Mouse (Mus musculus): ENCODE data around the gene Eif2ak2. TPM values are rescaled to one million over a fixed set of nuclear protein-coding genes. Genes with fewer than 3 reads are reported as not detected.

The Eif2ak2 gene
- 10.0 and 12.0 TPM in 2 replicates for polyA plus RNA-seq (2012; ENCODE audit: insufficient read depth, insufficient read length, missing spikeins)

DNA sequence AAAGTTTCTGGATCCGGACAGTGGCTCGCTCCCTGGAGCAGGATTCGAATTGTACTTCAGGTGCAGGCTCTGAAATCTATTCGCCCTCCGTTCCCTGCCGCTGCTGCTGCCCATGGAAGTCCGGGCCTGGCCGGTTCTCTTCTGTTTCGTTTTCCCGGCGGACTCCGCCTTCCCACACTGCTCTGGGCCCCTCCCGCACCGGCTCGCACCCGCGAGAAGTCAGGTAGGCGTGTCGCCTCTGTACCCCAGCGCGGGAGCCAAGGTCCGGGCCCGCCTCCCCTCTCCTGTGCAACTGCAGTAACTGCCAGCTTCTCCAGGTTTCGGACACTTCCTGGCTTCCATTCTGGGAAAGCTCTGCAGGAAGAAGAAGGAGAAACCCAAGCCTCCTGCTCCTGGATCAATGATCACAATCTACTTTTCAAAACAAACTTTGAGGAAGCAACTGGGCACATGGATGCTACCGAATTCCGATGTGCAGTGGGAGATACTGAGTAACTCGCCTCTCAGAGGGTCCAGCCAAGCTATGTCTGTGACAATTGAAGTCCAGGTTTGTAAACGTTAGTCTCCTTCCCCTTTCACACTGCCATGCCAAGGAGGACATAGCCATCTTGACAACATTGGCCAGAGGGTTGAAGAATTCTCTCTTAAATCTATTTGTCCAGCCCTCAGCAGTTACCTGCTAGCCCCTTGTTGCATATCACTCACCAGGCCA, at the start of gene Eif2ak2:
TSS of gene Eif2ak2 (minus strand) at position 173 of the 712 bp plus-strand sequence.
- Histone ChIP-seq H3K27ac (replicated peaks; ENCODE audit: low read depth, low read length) (peak within 1 kb of the TSS; percentile 75), H3K4me3 (ENCODE audit: insufficient read depth, low read depth, low read length) (peak within 1 kb of the TSS; percentile 92), H3K4me1 (ENCODE audit: control insufficient read depth, insufficient read depth, insufficient read length, low read length) (no peaks in the 10 kb centered on the region; the same call in 1 of the 2 replicates)

DNA sequence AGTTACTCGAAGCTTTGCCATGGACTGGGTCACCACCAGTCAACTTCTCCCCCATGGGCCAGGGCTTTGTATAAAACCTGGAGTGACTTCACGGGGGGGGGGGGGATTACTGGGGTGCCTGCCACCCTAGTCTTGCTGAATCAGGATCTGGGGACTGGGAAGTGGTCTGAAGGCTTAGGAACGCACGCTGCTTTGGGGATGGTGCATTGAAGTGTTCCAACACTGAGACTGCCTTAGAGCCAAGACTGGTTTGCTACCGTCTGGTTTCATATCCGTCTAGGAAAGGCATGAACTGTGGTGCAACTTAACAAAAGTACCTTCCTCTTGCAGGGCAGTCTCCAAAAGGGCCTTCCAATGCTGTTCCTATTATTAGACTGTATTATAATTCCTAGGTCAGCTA, 35.3 kb upstream of the Eif2ak2 start:
- no peak overlapping the region for H3K27ac ChIP-seq (replicated peaks; ENCODE audit: low read depth, low read length)

DNA sequence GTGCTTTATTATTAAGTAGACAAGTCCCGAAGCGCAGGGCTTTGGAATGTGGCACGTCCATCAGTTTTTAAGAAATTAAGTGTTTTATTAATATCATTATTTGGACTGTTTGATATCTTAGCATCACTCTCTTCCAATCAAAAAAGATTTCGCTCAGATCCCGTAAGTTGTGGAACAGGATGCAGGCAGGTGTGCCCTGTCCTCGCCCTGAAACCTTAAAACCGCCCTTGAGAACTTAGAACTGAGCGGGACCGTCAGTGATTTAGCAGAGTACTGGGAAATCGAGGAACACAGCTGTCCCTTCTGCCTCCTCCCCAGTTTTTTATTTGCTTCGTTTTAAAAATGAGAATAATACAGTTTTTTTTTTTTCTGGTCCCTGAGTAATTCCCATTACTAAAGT, 34.5 kb upstream of the Eif2ak2 start:
- Histone ChIP-seq H3K4me1 (ENCODE audit: control insufficient read depth, insufficient read depth, insufficient read length, low read length) (peaks cover 3% of the 10 kb centered on the region; the same call in 1 of the 2 replicates), H3K27ac (replicated peaks; ENCODE audit: low read depth, low read length) (no peak overlapping the region), H3K4me3 (ENCODE audit: insufficient read depth, low read depth, low read length) (peak overlapping the region; percentile 73)

More for the DNA sequence above, 35.3 kb upstream of the Eif2ak2 start:
- no peak overlapping the region for H3K4me3 ChIP-seq (ENCODE audit: insufficient read depth, low read depth, low read length)
- H3K4me1 ChIP-seq (ENCODE audit: control insufficient read depth, insufficient read depth, insufficient read length, low read length): peaks cover 3% of the 10 kb centered on the region; the same call in 1 of the 2 replicates

- Histone ChIP-seq H3K4me3 (ENCODE audit: insufficient read depth, low read depth, low read length) (peak within 1 kb of the TSS; percentile 73), H3K27ac (replicated peaks; ENCODE audit: low read depth, low read length) (peak within 1 kb of the TSS; percentile 59), H3K4me1 (ENCODE audit: control insufficient read depth, insufficient read depth, insufficient read length, low read length) (peaks cover 3% of the 10 kb centered on the region; the same call in 1 of the 2 replicates)
Observed at GRCm38 (mm10) chr17:78916369-78916813, 34.0 kb upstream of the Eif2ak2 start, which contains the start of gene Cebpzos. Gene Cebpzos (plus strand): TSS chr17:78916500.

DNA sequence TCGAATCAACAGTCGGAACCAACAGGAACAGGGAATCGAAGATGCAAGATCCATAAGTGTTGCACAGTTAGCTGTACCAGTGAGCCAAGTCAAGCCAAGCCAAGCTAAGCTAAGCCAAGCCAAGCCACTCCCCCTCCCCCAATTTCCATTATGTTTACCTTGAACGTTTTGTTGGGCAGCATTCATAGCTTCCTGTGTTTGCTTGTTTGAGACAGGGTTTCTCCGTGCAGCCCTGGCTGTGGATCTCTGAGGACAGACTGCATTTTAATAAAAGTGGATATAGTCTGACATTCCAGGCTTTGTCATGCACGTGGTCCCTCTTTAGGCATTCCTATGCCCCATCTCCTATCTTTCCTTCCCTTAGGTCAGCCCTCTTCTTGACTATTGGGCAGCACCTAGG, 33.4 kb upstream of the Eif2ak2 start:
- H3K4me1 ChIP-seq (ENCODE audit: control insufficient read depth, insufficient read depth, insufficient read length, low read length): peaks cover 3% of the 10 kb centered on the region; the same call in 1 of the 2 replicates
- H3K4me3 ChIP-seq (ENCODE audit: insufficient read depth, low read depth, low read length): peak overlapping the region; percentile 73
- H3K27ac ChIP-seq (replicated peaks; ENCODE audit: low read depth, low read length): peak overlapping the region; percentile 59; the same call in 1 of the 2 replicates

GRCm38 (mm10) chr17:78913921-78914320, 31.5 kb upstream of the Eif2ak2 start:
- no peak overlapping the region for H3K27ac ChIP-seq (replicated peaks; ENCODE audit: low read depth, low read length)
- H3K4me1 ChIP-seq (ENCODE audit: control insufficient read depth, insufficient read depth, insufficient read length, low read length): peaks cover 3% of the 10 kb centered on the region; the same call in 1 of the 2 replicates
- no peak overlapping the region for H3K4me3 ChIP-seq (ENCODE audit: insufficient read depth, low read depth, low read length)

DNA sequence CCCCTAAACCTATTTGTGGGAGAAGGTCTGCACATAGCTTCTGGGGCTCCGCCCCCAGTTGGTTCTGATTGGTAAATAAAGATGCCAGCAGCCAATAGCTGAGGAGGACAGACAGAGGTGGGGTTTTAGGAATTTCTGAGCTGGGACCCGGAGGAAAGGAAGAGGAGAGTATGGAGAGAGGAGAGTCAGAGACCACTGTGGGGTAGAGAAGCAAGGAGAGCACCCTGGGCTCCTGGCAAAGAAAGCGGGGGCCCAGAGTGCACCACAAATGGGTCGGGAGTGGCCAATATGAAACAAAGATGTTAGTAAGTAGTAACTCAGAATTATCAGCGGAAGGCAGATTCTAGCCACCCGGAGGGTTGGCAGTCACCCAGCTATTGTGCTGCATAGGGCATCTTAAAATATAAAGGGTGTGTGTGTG, 30.5 kb upstream of the Eif2ak2 start:
- Histone ChIP-seq H3K27ac (replicated peaks; ENCODE audit: low read depth, low read length) (no peak overlapping the region), H3K4me3 (ENCODE audit: insufficient read depth, low read depth, low read length) (peak overlapping the region; percentile 17; the same call in 1 of the 2 replicates), H3K4me1 (ENCODE audit: control insufficient read depth, insufficient read depth, insufficient read length, low read length) (peaks cover 3% of the 10 kb centered on the region; the same call in 1 of the 2 replicates)

DNA sequence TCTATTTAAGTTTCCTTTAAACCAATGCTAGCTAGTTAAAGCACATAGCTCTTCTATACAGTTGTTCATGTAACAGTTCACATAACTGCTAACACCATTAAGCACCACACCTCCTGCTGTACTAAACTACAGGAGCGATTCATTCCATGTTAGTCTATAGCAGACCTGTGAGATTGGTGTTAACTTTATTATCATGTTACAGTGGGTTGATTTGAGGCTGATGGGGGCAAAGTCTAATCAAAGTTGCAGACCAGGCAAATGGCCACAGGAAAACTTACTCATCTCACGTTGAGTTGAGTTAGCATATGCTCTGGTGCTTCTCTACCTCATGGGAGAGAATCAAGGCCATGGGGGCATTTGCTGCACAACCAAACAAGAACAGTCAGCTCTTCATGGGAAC, 27.0 kb upstream of the Eif2ak2 start:
- no peak overlapping the region for H3K4me3 ChIP-seq (ENCODE audit: insufficient read depth, low read depth, low read length)
- H3K27ac ChIP-seq (replicated peaks; ENCODE audit: low read depth, low read length): no peak overlapping the region
- no peaks in the 10 kb centered on the region for H3K4me1 ChIP-seq (ENCODE audit: control insufficient read depth, insufficient read depth, insufficient read length, low read length)

DNA sequence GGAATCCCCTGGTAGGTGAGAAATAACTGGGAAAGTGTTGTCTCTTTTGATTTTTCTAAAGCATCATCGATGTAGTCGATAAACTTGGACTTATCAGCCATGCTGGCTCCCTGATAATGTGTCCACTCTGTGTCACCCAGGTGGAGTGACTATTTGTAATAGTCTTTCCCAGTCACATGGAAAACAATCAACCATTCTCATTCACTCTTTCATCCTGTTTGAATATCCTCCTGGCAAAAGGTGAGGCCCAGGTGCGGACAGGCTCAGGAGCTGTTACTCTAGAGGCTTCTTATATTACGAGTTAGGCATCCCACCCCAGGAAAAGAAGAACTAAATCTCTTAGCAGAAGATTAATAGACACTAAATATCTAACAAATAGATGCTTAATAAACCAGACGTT, 24.5 kb upstream of the Eif2ak2 start, which contains the start of gene Sult6b1:
TSS of gene Sult6b1 (minus strand) at position 101 of the 400 bp plus-strand sequence.
- Histone ChIP-seq H3K27ac (replicated peaks; ENCODE audit: low read depth, low read length) (no peak within 1 kb of the TSS), H3K4me1 (ENCODE audit: control insufficient read depth, insufficient read depth, insufficient read length, low read length) (no peaks in the 10 kb centered on the region), H3K4me3 (ENCODE audit: insufficient read depth, low read depth, low read length) (no peak within 1 kb of the TSS)

GRCm38 (mm10) chr17:78903158-78903557, 20.8 kb upstream of the Eif2ak2 start:
- no peak overlapping the region for H3K4me3 ChIP-seq (ENCODE audit: insufficient read depth, low read depth, low read length)
- no peaks in the 10 kb centered on the region for H3K4me1 ChIP-seq (ENCODE audit: control insufficient read depth, insufficient read depth, insufficient read length, low read length)
- H3K27ac ChIP-seq (replicated peaks; ENCODE audit: low read depth, low read length): no peak overlapping the region

GRCm38 (mm10) chr17:78895394-78895793, 13.0 kb upstream of the Eif2ak2 start:
- Histone ChIP-seq H3K4me1 (ENCODE audit: control insufficient read depth, insufficient read depth, insufficient read length, low read length) (no peaks in the 10 kb centered on the region), H3K4me3 (ENCODE audit: insufficient read depth, low read depth, low read length) (peak overlapping the region; percentile 42)

GRCm38 (mm10) chr17:78894991-78895390, 12.6 kb upstream of the Eif2ak2 start:
- Histone ChIP-seq H3K4me3 (ENCODE audit: insufficient read depth, low read depth, low read length) (no peak overlapping the region), H3K4me1 (ENCODE audit: control insufficient read depth, insufficient read depth, insufficient read length, low read length) (no peaks in the 10 kb centered on the region), H3K27ac (replicated peaks; ENCODE audit: low read depth, low read length) (no peak overlapping the region)

More at GRCm38 (mm10) chr17:78895394-78895793, 13.0 kb upstream of the Eif2ak2 start:
- no peak overlapping the region for H3K27ac ChIP-seq (replicated peaks; ENCODE audit: low read depth, low read length)

- no peak overlapping the region for H3K27ac ChIP-seq (replicated peaks; ENCODE audit: low read depth, low read length)
- no peak overlapping the region for H3K4me3 ChIP-seq (ENCODE audit: insufficient read depth, low read depth, low read length)
- H3K4me1 ChIP-seq (ENCODE audit: control insufficient read depth, insufficient read depth, insufficient read length, low read length): no peaks in the 10 kb centered on the region
Observed at GRCm38 (mm10) chr17:78891020-78891419, 8.6 kb upstream of the Eif2ak2 start.

- no peaks in the 10 kb centered on the region for H3K4me1 ChIP-seq (ENCODE audit: control insufficient read depth, insufficient read depth, insufficient read length, low read length)
- H3K4me3 ChIP-seq (ENCODE audit: insufficient read depth, low read depth, low read length): no peak overlapping the region
- H3K27ac ChIP-seq (replicated peaks; ENCODE audit: low read depth, low read length): no peak overlapping the region
Observed at GRCm38 (mm10) chr17:78889184-78889583, 6.8 kb upstream of the Eif2ak2 start.

DNA sequence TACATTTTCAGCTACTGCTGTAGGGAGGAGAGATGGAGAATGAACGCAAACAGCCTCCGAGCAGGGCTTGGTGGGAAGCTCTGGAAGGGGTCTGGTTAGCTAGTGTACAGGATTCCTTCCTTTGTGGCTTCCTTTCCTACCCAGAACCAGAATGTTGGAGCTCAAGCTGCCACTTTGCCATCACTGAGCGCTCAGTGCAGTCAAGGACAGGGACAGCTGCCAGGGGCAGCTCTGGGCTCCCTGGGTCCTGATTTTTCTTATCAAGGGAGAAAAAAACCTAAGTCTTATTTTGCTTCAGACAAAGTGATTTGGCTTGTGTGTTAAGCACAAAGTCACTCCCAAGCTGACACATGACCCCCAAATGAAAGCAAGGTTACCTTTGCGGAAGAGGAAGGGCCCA, 6.2 kb upstream of the Eif2ak2 start:
- no peak overlapping the region for H3K4me3 ChIP-seq (ENCODE audit: insufficient read depth, low read depth, low read length)
- no peaks in the 10 kb centered on the region for H3K4me1 ChIP-seq (ENCODE audit: control insufficient read depth, insufficient read depth, insufficient read length, low read length)
- no peak overlapping the region for H3K27ac ChIP-seq (replicated peaks; ENCODE audit: low read depth, low read length)
